Mouse (Mus musculus) neural tube, embryonic 11.5 days (tissue): ENCODE results near the gene Gm20458. TPM values are rescaled to one million over a fixed set of nuclear protein-coding genes. Genes with fewer than 3 reads are reported as not detected.

Experiments used
- ATAC-seq: fragments of 200-750 bp; cut with Nextera tagmentation; 2 replicates; pipeline ENCODE4 v1.8.0; 2017; ENCODE audit warnings: moderate number of reproducible peaks, mild to moderate bottlenecking, moderate TSS enrichment, moderate library complexity; ENCODE audit not compliant: insufficient read depth, low FRiP score, low TSS enrichment
- DNase-seq: peaks from one replicate; pipeline ENCODE4 v3.0.0-alpha.2; 2015; ENCODE audit warnings: low spot score
- H3K27ac ChIP-seq: fragments of 300-500 bp; sonication (generic); 2 replicates; pipeline ENCODE4 v1.5.1; 2014; ENCODE audit warnings: low read depth, mild to moderate bottlenecking, low read length
- H3K27me3 ChIP-seq: fragments of 300-500 bp; sonication (generic); 2 replicates; pipeline ENCODE4 v1.6.1; 2014; ENCODE audit warnings: mild to moderate bottlenecking, low read length, mixed read lengths; ENCODE audit not compliant: control insufficient read depth, insufficient read depth
- H3K36me3 ChIP-seq: fragments of 300-500 bp; sonication (generic); 2 replicates; pipeline ENCODE4 v1.6.1; 2014; ENCODE audit warnings: mild to moderate bottlenecking, low read length, moderate library complexity, mixed read lengths; ENCODE audit not compliant: control insufficient read depth, insufficient read depth
- H3K4me1 ChIP-seq: fragments of 300-500 bp; sonication (generic); 2 replicates; pipeline ENCODE4 v1.6.1; 2014; ENCODE audit warnings: low read length, mixed read lengths; ENCODE audit not compliant: control insufficient read depth, insufficient read depth
- H3K4me2 ChIP-seq: fragments of 300-500 bp; sonication (generic); 2 replicates; pipeline ENCODE4 v1.6.1; 2014; ENCODE audit warnings: low read depth, mild to moderate bottlenecking, moderate library complexity
- H3K4me3 ChIP-seq: fragments of 300-500 bp; sonication (generic); 2 replicates; pipeline ENCODE4 v1.5.1; 2014; ENCODE audit warnings: low read depth, low read length
- H3K9ac ChIP-seq: fragments of 300-500 bp; sonication (generic); 2 replicates; pipeline ENCODE4 v1.6.1; 2014; ENCODE audit warnings: mild to moderate bottlenecking, low read length
- H3K9me3 ChIP-seq: fragments of 300-500 bp; sonication (generic); 2 replicates; pipeline ENCODE4 v1.6.1; 2016; ENCODE audit warnings: low read length; ENCODE audit not compliant: control insufficient read depth
- WGBS: fragments of 180-500 bp; shearing (Covaris S2); extraction: QIAGEN DNeasy Blood & Tissue Kit; methylation state at CpG from one replicate; pipeline ENCODE4 v1.1.7; 2014; 5-methylcytosine and 5-hydroxymethylcytosine counted together
- polyA plus RNA-seq: library from polyadenylated mRNA; unstranded; fragments of >200 nt; fragmentation: Nextera tagmentation; extraction: Ambion mirVana; gene quantifications from 2 replicates; pipeline ENCODE4 v1.2.1, GENCODE M21; 2014

The Gm20458 gene
- polyA plus RNA-seq, 1 experiment from 2014 or later = 4.9 TPM

- DNase-seq (no peak), ATAC-seq (no peak)
- Histone ChIP-seq H3K4me2 (no peak overlapping the region), H3K27ac (no peak overlapping the region), H3K36me3 (no peaks in the 10 kb centered on the region), H3K9ac (no peak overlapping the region), H3K27me3 (peaks cover 3% of the 10 kb centered on the region; the same call in 1 of the 2 replicates), H3K9me3 (no peaks in the 10 kb centered on the region), H3K4me1 (no peaks in the 10 kb centered on the region), H3K4me3 (no peak overlapping the region)
- 66% methylated on average over 9 of the region's 9 CpGs for WGBS
These were observed 28.9 kb upstream of the Gm20458 start for GRCm38 (mm10) chr2:164431676-164432465.

GRCm38 (mm10) chr2:164432541-164433191, 28.1 kb upstream of the Gm20458 start:
- H3K9ac ChIP-seq = no peak overlapping the region
- peaks cover 3% of the 10 kb centered on the region; the same call in 1 of the 2 replicates for H3K27me3 ChIP-seq
- no peak overlapping the region for H3K4me2 ChIP-seq
- ATAC-seq (no peak), DNase-seq (no peak)
- no peak overlapping the region for H3K4me3 ChIP-seq
- no peak overlapping the region for H3K27ac ChIP-seq
- 38% methylated on average over 22 of the region's 22 CpGs for WGBS
- H3K4me1 ChIP-seq = no peaks in the 10 kb centered on the region
- no peaks in the 10 kb centered on the region for H3K36me3 ChIP-seq
- H3K9me3 ChIP-seq = no peaks in the 10 kb centered on the region

GRCm38 (mm10) chr2:164433278-164433895, 27.4 kb upstream of the Gm20458 start:
- H3K4me3 ChIP-seq = no peak overlapping the region
- no peak overlapping the region for H3K9ac ChIP-seq
- H3K9me3 ChIP-seq = no peaks in the 10 kb centered on the region
- H3K27ac ChIP-seq = no peak overlapping the region
- no peaks in the 10 kb centered on the region for H3K36me3 ChIP-seq
- no peak overlapping the region for H3K4me2 ChIP-seq
- DNase-seq (no peak), ATAC-seq (no peak)
- peaks cover 3% of the 10 kb centered on the region; the same call in 1 of the 2 replicates for H3K27me3 ChIP-seq
- H3K4me1 ChIP-seq = no peaks in the 10 kb centered on the region
- 81% methylated on average over 9 of the region's 9 CpGs for WGBS

- DNase-seq (no peak), ATAC-seq (no peak)
- no peak overlapping the region for H3K27ac ChIP-seq
- H3K36me3 ChIP-seq = no peaks in the 10 kb centered on the region
- H3K4me2 ChIP-seq = no peak overlapping the region
- no peak overlapping the region for H3K4me3 ChIP-seq
- no peaks in the 10 kb centered on the region for H3K4me1 ChIP-seq
- WGBS = 71% methylated on average over 3 of the region's 3 CpGs
- H3K9ac ChIP-seq = no peak overlapping the region
- H3K9me3 ChIP-seq = no peaks in the 10 kb centered on the region
- H3K27me3 ChIP-seq = no peaks in the 10 kb centered on the region; the same call in 1 of the 2 replicates
These were observed 26.1 kb upstream of the Gm20458 start for GRCm38 (mm10) chr2:164434681-164435080.

- H3K4me1 ChIP-seq = no peaks in the 10 kb centered on the region
- WGBS = 52% methylated on average over 5 of the region's 5 CpGs
- no peak overlapping the region for H3K27ac ChIP-seq
- no peak for ATAC-seq
- no peaks in the 10 kb centered on the region for H3K27me3 ChIP-seq
- no peak overlapping the region for H3K4me3 ChIP-seq
- no peaks in the 10 kb centered on the region for H3K9me3 ChIP-seq
- no peak overlapping the region for H3K9ac ChIP-seq
- DNase-seq = no peak
- no peaks in the 10 kb centered on the region for H3K36me3 ChIP-seq
- H3K4me2 ChIP-seq = no peak overlapping the region
These were observed 25.3 kb upstream of the Gm20458 start for GRCm38 (mm10) chr2:164435216-164436090.

GRCm38 (mm10) chr2:164436215-164436913, 24.4 kb upstream of the Gm20458 start:
- H3K36me3 ChIP-seq = no peaks in the 10 kb centered on the region
- H3K4me1 ChIP-seq = 0 out of 2 replicates have a peak, but pooled peaks cover 2% of the 10 kb centered on the region
- no peak overlapping the region for H3K9ac ChIP-seq
- no peak for DNase-seq
- no peaks in the 10 kb centered on the region for H3K9me3 ChIP-seq
- no peak overlapping the region for H3K27ac ChIP-seq
- H3K27me3 ChIP-seq = no peaks in the 10 kb centered on the region
- no peak overlapping the region for H3K4me3 ChIP-seq
- H3K4me2 ChIP-seq = no peak overlapping the region
- ATAC-seq = no peak
- 24% methylated on average over 8 of the region's 8 CpGs for WGBS

GRCm38 (mm10) chr2:164436961-164437360, 23.8 kb upstream of the Gm20458 start:
- Histone ChIP-seq H3K27me3 (peaks cover 3% of the 10 kb centered on the region), H3K4me2 (no peak overlapping the region), H3K27ac (no peak overlapping the region), H3K9ac (no peak overlapping the region), H3K36me3 (no peaks in the 10 kb centered on the region), H3K4me3 (no peak overlapping the region), H3K9me3 (no peaks in the 10 kb centered on the region), H3K4me1 (0 out of 2 replicates have a peak, but pooled peaks cover 6% of the 10 kb centered on the region)
- 38% methylated on average over 3 of the region's 3 CpGs for WGBS
- no peak for DNase-seq
- no peak for ATAC-seq

- H3K9ac ChIP-seq = no peak overlapping the region
- no peak for DNase-seq
- no peak overlapping the region for H3K27ac ChIP-seq
- H3K4me3 ChIP-seq = no peak overlapping the region
- ATAC-seq = no peak
- 74% methylated on average over 6 of the region's 6 CpGs for WGBS
- peaks cover 6% of the 10 kb centered on the region; the same call in 1 of the 2 replicates for H3K4me1 ChIP-seq
- H3K27me3 ChIP-seq = peaks cover 3% of the 10 kb centered on the region
- no peaks in the 10 kb centered on the region for H3K36me3 ChIP-seq
- H3K4me2 ChIP-seq = no peak overlapping the region
- H3K9me3 ChIP-seq = no peaks in the 10 kb centered on the region
These were observed 23.1 kb upstream of the Gm20458 start for GRCm38 (mm10) chr2:164437710-164438109.
